Mouse (Mus musculus) lung, embryonic 16.5 days (tissue): ENCODE data around the gene Tenm4. TPM values are rescaled to one million over a fixed set of nuclear protein-coding genes. Genes with fewer than 3 reads are reported as not detected.

Source experiments
- ATAC-seq: fragments of 200-750 bp; cut with Nextera tagmentation; 2 replicates; pipeline ENCODE4 v1.8.0; 2017; ENCODE audit warnings: low read depth, mild to moderate bottlenecking, moderate library complexity
- H3K27ac ChIP-seq: fragments of 300-500 bp; sonication (generic); 2 replicates; pipeline ENCODE4 v1.5.1; 2014; ENCODE audit warnings: mild to moderate bottlenecking, control low read depth, low read length
- H3K27me3 ChIP-seq: fragments of 300-500 bp; sonication (generic); 2 replicates; pipeline ENCODE4 v1.6.1; 2014; ENCODE audit warnings: low read depth, low read length, mixed read lengths; ENCODE audit not compliant: control insufficient read depth, insufficient read depth
- H3K36me3 ChIP-seq: fragments of 300-500 bp; sonication (generic); 2 replicates; pipeline ENCODE4 v1.6.1; 2014; ENCODE audit warnings: low read length; ENCODE audit not compliant: control insufficient read depth, insufficient read depth
- H3K4me1 ChIP-seq: fragments of 300-500 bp; sonication (generic); replicated peaks from 2 replicates; pipeline ENCODE4 v1.6.1; 2014; ENCODE audit warnings: low read length, mixed read lengths; ENCODE audit not compliant: control insufficient read depth, insufficient read depth
- H3K4me2 ChIP-seq: fragments of 300-500 bp; sonication (generic); 2 replicates; pipeline ENCODE4 v1.6.1; 2014; ENCODE audit warnings: low read depth, low read length, control low read depth
- H3K4me3 ChIP-seq: fragments of 300-500 bp; sonication (generic); 2 replicates; pipeline ENCODE4 v1.5.1; 2014; ENCODE audit warnings: mild to moderate bottlenecking, low read length, control low read depth
- H3K9ac ChIP-seq: fragments of 300-500 bp; sonication (generic); 2 replicates; pipeline ENCODE4 v1.6.1; 2014; ENCODE audit warnings: low read length, control low read depth
- H3K9me3 ChIP-seq: fragments of 300-500 bp; sonication (generic); 2 replicates; pipeline ENCODE4 v1.6.1; 2016; ENCODE audit warnings: low read length; ENCODE audit not compliant: control insufficient read depth
- WGBS: fragments of 180-500 bp; shearing (Covaris S2); extraction: QIAGEN DNeasy Blood & Tissue Kit; methylation state at CpG from one replicate; pipeline ENCODE4 v1.1.7; 2014; 5-methylcytosine and 5-hydroxymethylcytosine counted together
- polyA plus RNA-seq: library from polyadenylated mRNA; unstranded; fragments of >200 nt; fragmentation: Nextera tagmentation; extraction: Ambion mirVana; gene quantifications from 2 replicates; pipeline ENCODE4 v1.2.1, GENCODE M21; 2015

Tenm4 gene
- polyA plus RNA-seq, 1 experiment from 2014 or later = 18.5 TPM

DNA sequence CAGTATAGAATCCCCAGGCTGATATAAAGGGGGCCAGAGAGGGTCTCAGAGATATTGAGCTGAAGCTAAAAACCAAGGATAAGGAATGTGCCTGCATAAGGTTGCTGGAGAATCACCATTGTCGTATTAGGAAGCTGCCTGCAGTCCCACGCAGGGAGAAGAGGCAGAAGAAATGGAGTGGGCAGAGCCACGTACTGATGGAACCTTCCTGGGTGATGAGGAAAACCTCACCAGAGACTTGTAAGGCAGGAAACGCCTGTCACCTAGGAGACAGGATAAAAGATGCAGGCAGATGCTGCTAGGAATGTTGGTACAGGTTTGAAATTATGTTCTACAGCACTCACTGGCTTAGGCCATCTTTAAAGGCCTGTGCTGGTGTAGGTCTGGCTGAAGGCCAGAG, 329.8 kb downstream of the Tenm4 start:
- H3K4me2 ChIP-seq = no peak overlapping the region
- H3K36me3 ChIP-seq = no peaks in the 10 kb centered on the region
- no peaks in the 10 kb centered on the region for H3K9me3 ChIP-seq
- ATAC-seq = no peak
- H3K9ac ChIP-seq = no peak overlapping the region
- peaks cover 6% of the 10 kb centered on the region; the same call in 1 of the 2 replicates for H3K4me1 ChIP-seq
- H3K27me3 ChIP-seq = no peaks in the 10 kb centered on the region
- WGBS = 86% methylated on average over 4 of the region's 4 CpGs
- no peak overlapping the region for H3K27ac ChIP-seq
- H3K4me3 ChIP-seq = no peak overlapping the region

DNA sequence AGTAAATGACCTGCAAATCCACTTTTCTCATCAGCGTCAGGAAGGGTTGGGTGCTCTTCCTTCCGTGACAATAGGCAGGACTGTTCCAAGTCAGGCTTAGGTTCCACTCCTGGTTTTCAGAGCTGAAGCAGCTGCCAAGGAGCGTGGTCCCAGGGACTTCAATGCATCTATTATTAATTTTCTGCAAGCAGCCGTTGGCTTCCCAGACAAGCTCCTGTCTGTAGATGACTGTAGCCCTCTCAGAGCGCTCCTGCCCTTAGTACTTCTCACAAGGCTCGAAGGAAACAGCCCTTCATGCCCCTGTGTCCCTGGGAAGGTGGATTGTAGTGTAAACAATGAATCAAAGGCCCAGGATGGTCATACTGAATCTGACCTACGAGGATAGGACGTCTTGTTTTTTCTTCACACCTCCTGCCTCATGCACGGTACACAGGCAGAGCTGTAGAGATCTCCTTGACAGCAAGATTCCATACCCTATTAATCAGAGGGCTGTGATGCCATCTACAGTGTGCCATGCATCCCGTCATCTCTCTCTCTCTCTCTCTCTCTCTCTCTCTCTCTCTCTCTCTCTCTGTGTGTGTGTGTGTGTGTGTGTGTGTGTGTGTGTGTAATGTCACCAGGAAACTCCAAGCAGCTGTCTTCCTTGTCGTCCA, 331.4 kb downstream of the Tenm4 start:
- peaks cover 6% of the 10 kb centered on the region; the same call in 1 of the 2 replicates for H3K4me1 ChIP-seq
- no peaks in the 10 kb centered on the region for H3K9me3 ChIP-seq
- H3K36me3 ChIP-seq = no peaks in the 10 kb centered on the region
- H3K4me2 ChIP-seq = no peak overlapping the region
- 0 out of 2 replicates have a peak, but pooled peaks have one; percentile 20 for ATAC-seq
- WGBS = 30% methylated on average over 11 of the region's 11 CpGs
- no peak overlapping the region for H3K9ac ChIP-seq
- H3K4me3 ChIP-seq = no peak overlapping the region
- no peak overlapping the region for H3K27ac ChIP-seq
- H3K27me3 ChIP-seq = no peaks in the 10 kb centered on the region

DNA sequence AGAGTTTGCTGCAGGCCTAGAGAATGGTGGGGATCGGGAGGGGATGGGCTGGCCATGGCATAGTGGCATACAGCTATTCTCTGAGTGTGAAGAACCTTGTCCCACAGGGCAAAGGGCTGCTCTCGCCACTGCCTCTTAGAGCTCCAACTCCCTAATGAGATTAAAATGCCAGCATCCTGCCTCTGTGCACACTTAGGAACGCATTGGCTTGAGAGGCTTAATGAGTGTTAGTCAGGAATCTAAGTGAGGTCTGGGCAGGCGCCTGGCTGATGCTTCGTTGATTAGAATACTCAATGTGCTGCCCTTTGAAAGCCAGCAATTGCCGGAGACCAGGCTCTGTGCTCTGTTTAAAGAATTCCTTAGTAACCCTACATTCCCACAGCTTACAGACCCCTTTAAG, 334.5 kb downstream of the Tenm4 start:
- 73% methylated on average over 6 of the region's 6 CpGs for WGBS
- no peak for ATAC-seq
- Histone ChIP-seq H3K4me1 (peaks cover 2% of the 10 kb centered on the region; the same call in 1 of the 2 replicates), H3K27ac (no peak overlapping the region), H3K27me3 (no peaks in the 10 kb centered on the region), H3K4me3 (no peak overlapping the region), H3K9me3 (no peaks in the 10 kb centered on the region), H3K36me3 (no peaks in the 10 kb centered on the region), H3K4me2 (no peak overlapping the region), H3K9ac (no peak overlapping the region)

DNA sequence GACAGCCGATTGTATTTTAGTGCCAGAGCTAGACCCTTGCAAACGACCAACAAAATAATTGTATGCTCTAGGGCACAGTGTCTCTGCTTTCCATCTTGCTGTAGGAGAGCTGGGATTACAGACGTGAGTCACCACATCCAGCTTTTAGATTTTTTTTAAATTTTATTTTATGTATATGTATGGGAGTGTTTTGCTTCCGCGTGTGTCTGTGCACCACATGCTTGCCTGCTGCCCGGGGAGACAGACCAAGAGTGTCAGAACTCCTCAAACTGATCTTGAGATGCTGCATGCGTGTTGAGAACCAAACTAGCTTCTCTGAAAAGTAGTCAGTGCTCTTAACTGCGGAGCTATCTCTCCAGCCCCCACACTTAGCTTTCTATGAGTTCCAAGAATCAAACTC, 336.0 kb downstream of the Tenm4 start:
- ATAC-seq = no peak
- H3K4me3 ChIP-seq = no peak overlapping the region
- H3K9me3 ChIP-seq = no peaks in the 10 kb centered on the region
- no peak overlapping the region for H3K4me2 ChIP-seq
- WGBS = 86% methylated on average over 8 of the region's 8 CpGs
- H3K27ac ChIP-seq = no peak overlapping the region
- no peaks in the 10 kb centered on the region for H3K36me3 ChIP-seq
- no peak overlapping the region for H3K9ac ChIP-seq
- H3K4me1 ChIP-seq = peaks cover 3% of the 10 kb centered on the region; the same call in 1 of the 2 replicates
- no peaks in the 10 kb centered on the region for H3K27me3 ChIP-seq

DNA sequence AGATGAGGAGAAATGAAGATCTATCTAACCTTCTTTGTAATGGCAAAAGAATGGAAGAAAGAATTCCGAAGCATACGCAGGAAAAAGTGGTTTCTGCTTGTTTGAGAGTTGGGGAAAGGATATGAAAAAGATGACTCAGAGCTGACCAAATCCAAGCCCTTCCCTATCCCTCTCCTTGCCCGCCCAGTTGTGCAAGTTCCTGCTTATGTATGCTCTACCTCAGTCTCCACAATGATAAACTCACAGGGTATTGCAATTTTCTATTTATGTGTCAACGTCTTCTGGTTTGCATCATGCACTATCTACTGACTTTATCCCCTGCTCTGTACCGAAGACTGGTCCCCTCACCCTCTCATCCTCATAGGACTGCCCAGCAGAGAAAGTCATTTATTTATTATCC, 339.4 kb downstream of the Tenm4 start:
- H3K4me3 ChIP-seq = no peak overlapping the region
- ATAC-seq = no peak
- H3K4me2 ChIP-seq = no peak overlapping the region
- H3K27me3 ChIP-seq = no peaks in the 10 kb centered on the region
- 62% methylated on average over 5 of the region's 5 CpGs for WGBS
- H3K4me1 ChIP-seq = peaks cover 5% of the 10 kb centered on the region; the same call in 1 of the 2 replicates
- no peaks in the 10 kb centered on the region for H3K9me3 ChIP-seq
- no peak overlapping the region for H3K9ac ChIP-seq
- no peak overlapping the region for H3K27ac ChIP-seq
- no peaks in the 10 kb centered on the region for H3K36me3 ChIP-seq

DNA sequence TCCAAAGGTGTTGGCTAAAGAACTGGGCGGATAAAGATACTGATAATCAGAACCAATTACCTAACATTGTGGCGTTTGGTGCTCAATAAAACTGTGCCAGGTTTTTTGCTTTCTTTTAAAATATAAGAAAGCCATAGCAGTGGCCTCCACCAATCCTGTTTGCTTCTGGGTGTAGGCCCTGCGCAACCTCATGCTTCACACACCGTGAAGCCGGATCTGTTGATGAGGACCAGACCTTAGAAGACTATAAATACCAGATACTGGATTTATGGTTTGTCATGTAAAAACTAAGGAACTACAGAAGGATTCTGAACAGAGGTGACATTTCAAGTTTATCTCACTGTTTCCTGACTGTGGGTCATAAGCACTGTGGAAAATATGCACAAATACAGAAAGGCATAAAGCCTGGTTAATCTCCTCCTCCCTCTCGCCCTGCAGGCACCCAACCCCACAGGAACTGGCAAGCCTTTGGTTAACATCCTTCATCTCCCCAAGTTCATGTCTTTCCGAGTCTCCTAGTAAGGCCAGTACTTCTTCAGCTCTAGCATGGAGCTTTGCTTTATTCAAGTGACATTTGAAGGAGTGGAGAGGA, 340.1 kb downstream of the Tenm4 start:
- Histone ChIP-seq H3K27ac (no peak overlapping the region), H3K9me3 (no peaks in the 10 kb centered on the region), H3K4me1 (peaks cover 5% of the 10 kb centered on the region; the same call in 1 of the 2 replicates), H3K4me2 (no peak overlapping the region), H3K27me3 (no peaks in the 10 kb centered on the region), H3K36me3 (no peaks in the 10 kb centered on the region), H3K9ac (no peak overlapping the region), H3K4me3 (no peak overlapping the region)
- ATAC-seq = no peak
- WGBS = 63% methylated on average over 7 of the region's 7 CpGs

DNA sequence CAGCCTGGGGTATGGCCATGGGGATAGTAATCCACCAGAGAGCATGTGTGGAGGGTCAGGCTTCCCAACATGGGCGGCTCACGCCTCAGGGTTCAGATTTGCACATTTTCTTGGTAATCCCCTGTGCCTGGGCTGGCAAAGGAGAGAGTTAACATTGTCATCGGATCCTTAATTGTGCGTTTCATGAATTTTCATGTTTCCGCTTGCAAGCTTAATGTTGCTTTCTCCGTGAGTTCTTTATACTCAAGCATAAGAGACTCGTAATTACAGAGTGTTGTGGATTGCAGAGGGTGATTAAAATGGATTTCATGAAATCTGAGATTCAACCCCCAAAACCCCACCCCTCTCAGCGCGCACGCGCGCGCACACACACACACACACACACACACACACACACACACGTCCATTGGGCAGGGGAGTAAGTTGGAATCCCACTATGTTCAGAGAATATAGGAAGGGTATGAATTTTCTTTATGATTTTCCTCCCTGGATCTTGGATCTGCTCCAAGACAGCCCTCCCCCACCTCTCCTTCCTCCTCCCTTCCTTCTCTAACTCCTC, 341.0 kb downstream of the Tenm4 start:
- Histone ChIP-seq H3K4me3 (no peak overlapping the region), H3K27me3 (no peaks in the 10 kb centered on the region), H3K36me3 (no peaks in the 10 kb centered on the region), H3K4me2 (no peak overlapping the region), H3K27ac (no peak overlapping the region), H3K4me1 (peaks cover 5% of the 10 kb centered on the region; the same call in 1 of the 2 replicates), H3K9ac (no peak overlapping the region), H3K9me3 (no peaks in the 10 kb centered on the region; the same call in 1 of the 2 replicates)
- ATAC-seq = peak; percentile 20; the same call in 1 of the 2 replicates
- 74% methylated on average over 14 of the region's 14 CpGs for WGBS

DNA sequence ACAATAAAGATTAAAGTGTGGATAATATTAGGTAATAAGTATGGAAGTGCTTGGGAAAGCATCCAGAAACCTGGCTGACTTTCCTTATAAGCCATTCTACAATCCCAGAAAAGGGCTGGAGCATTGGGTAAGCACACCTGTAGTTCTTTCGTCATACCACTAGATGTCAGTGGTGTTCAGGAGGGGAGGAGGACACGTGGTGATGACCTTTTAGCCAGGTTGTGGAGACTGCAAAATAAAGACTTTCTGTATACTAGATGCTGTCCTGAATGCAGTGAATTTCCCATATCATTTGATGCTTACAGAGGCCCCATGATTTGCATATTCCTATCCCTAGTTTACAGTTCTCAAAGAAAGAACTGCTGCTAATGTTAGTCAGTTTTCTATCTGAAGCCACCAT, 348.2 kb downstream of the Tenm4 start:
- H3K9ac ChIP-seq = no peak overlapping the region
- no peak overlapping the region for H3K4me2 ChIP-seq
- no peaks in the 10 kb centered on the region for H3K36me3 ChIP-seq
- ATAC-seq = no peak
- H3K4me3 ChIP-seq = no peak overlapping the region
- no peaks in the 10 kb centered on the region for H3K27me3 ChIP-seq
- H3K9me3 ChIP-seq = no peaks in the 10 kb centered on the region; the same call in 1 of the 2 replicates
- no peak overlapping the region for H3K27ac ChIP-seq
- 5% methylated on average over 2 of the region's 2 CpGs for WGBS
- H3K4me1 ChIP-seq = 0 out of 2 replicates have a peak, but pooled peaks cover 3% of the 10 kb centered on the region

DNA sequence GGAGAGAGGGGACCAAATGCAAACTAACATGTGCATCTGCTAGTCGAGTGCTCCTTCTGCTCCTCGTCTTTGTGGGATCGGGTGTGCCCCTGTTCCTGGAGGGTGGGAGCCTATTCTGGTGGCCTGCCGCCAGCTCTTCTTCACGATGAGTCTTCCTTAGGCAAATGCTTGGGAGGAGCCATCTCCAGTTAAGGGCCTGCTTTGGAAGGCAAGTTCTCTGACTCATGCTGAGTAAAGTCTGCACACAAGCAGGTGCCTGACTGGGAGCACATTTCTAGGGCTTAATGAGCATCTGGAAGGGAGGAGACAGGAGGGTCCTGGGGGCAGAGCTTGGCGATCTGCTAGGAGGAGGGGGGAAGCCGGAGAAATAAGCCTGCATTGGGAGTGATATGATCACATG, 350.9 kb downstream of the Tenm4 start:
- ATAC-seq = no peak
- Histone ChIP-seq H3K27me3 (no peaks in the 10 kb centered on the region), H3K36me3 (no peaks in the 10 kb centered on the region), H3K4me3 (no peak overlapping the region), H3K4me2 (no peak overlapping the region), H3K4me1 (peaks cover 10% of the 10 kb centered on the region; the same call in 1 of the 2 replicates), H3K9me3 (no peaks in the 10 kb centered on the region; the same call in 1 of the 2 replicates), H3K9ac (no peak overlapping the region), H3K27ac (no peak overlapping the region)
- WGBS = 52% methylated on average over 7 of the region's 7 CpGs
